Mouse (Mus musculus): ENCODE results near the gene Grin1. TPM values are rescaled to one million over a fixed set of nuclear protein-coding genes. Genes with fewer than 3 reads are reported as not detected.

Grin1 gene
- polyA plus RNA-seq, 1 experiment from 2014 or later: 65.8 TPM

DNA sequence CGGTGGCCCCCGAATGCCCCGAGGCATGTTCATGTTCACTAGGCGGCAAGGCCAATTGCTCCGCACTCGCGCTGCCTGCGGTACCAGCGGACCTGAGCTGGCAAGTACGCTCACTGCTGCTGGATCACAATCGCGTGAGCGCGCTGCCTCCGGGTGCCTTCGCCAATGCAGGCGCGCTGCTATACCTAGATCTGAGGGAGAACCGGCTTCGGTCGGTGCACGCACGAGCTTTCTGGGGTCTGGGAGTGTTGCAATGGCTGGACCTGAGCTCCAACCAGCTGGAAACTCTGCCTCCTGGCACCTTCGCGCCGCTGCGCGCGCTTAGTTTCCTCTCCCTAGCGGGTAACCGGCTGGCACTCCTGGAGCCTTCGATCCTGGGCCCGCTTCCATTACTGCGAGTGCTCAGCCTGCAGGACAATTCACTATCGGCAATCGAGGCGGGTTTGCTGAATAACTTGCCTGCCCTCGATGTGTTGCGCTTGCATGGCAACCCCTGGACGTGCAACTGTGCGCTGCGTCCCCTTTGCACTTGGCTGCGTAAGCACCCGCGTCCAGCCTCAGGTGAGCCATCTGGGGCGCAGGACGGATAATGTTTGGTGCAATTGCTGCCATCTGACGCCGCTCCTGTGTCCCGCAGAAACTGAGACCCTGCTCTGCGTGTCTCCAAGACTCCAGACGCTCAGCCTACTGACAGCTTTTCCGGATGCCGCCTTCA is 28.7 kb downstream of the Grin1 start:
- ATAC-seq: peak; percentile 67
- Histone ChIP-seq H3K9ac (ENCODE audit: low read depth, low read length) (peak overlapping the region; percentile 53), H3K9me3 (ENCODE audit: control insufficient read depth, low read length) (no peaks in the 10 kb centered on the region), H3K4me3 (ENCODE audit: low read length) (peak overlapping the region; percentile 32), H3K27me3 (replicated peaks; ENCODE audit: control insufficient read depth, insufficient read depth, low read length) (peaks cover 47% of the 10 kb centered on the region), H3K4me1 (ENCODE audit: control insufficient read depth, insufficient read depth, low read depth, low read length) (peaks cover 40% of the 10 kb centered on the region), H3K4me2 (ENCODE audit: low read length) (peak overlapping the region; percentile 55), H3K36me3 (ENCODE audit: control insufficient read depth, insufficient read depth, low read length) (peaks cover 20% of the 10 kb centered on the region), H3K27ac (ENCODE audit: low read depth, low read length) (peak overlapping the region; percentile 49; the same call in 1 of the 2 replicates)
- 2% methylated on average over 54 of the region's 54 CpGs for WGBS

DNA sequence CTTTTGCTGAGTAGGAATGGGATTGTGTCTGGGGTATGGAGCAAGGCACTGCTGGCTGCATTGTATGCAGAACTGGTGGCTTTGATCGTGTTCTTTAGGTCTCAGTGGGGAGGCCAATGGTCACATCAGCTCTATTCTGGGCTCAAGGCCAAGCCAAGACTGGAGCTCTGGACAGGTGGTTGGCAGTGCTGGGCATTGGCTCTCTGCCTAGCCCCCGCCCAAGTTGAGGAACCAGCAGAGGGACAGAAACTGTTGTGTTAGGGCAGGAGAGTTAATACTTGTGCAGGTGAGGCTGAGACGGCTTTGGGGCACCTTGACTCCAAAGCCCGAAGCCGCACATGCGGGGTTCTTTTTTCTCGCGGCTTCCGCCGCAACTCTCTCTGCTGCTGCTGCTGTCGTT is 29.3 kb downstream of the Grin1 start, which contains the start of gene Lrrc26:
TSS of gene Lrrc26 (plus strand) at position 265 of the 400 bp plus-strand sequence.
- Histone ChIP-seq H3K4me1 (ENCODE audit: control insufficient read depth, insufficient read depth, low read depth, low read length) (peaks cover 40% of the 10 kb centered on the region), H3K4me2 (ENCODE audit: low read length) (peak within 1 kb of the TSS; percentile 55), H3K27me3 (replicated peaks; ENCODE audit: control insufficient read depth, insufficient read depth, low read length) (peaks cover 43% of the 10 kb centered on the region), H3K4me3 (ENCODE audit: low read length) (peak within 1 kb of the TSS; percentile 32), H3K9ac (ENCODE audit: low read depth, low read length) (peak within 1 kb of the TSS; percentile 53), H3K36me3 (ENCODE audit: control insufficient read depth, insufficient read depth, low read length) (peaks cover 22% of the 10 kb centered on the region), H3K9me3 (ENCODE audit: control insufficient read depth, low read length) (no peaks in the 10 kb centered on the region), H3K27ac (ENCODE audit: low read depth, low read length) (peak within 1 kb of the TSS; percentile 49; the same call in 1 of the 2 replicates)
- 6% methylated on average over 11 of the region's 11 CpGs for whole genome bisulfite sequencing
- ATAC-seq: peak; percentile 10

GRCm38 (mm10) chr2:25288734-25289345 is 30.1 kb downstream of the Grin1 start:
- no peak overlapping the region for H3K4me3 ChIP-seq (ENCODE audit: low read length)
- no peak overlapping the region for H3K27ac ChIP-seq (ENCODE audit: low read depth, low read length)
- H3K9me3 ChIP-seq (ENCODE audit: control insufficient read depth, low read length): no peaks in the 10 kb centered on the region
- no peak overlapping the region for H3K4me2 ChIP-seq (ENCODE audit: low read length)
- 85% methylated on average over 7 of the region's 7 CpGs for WGBS
- H3K9ac ChIP-seq (ENCODE audit: low read depth, low read length): no peak overlapping the region
- peaks cover 41% of the 10 kb centered on the region for H3K27me3 ChIP-seq (replicated peaks; ENCODE audit: control insufficient read depth, insufficient read depth, low read length)
- H3K4me1 ChIP-seq (ENCODE audit: control insufficient read depth, insufficient read depth, low read depth, low read length): peaks cover 40% of the 10 kb centered on the region
- no peak for ATAC-seq
- H3K36me3 ChIP-seq (ENCODE audit: control insufficient read depth, insufficient read depth, low read length): peaks cover 20% of the 10 kb centered on the region

DNA sequence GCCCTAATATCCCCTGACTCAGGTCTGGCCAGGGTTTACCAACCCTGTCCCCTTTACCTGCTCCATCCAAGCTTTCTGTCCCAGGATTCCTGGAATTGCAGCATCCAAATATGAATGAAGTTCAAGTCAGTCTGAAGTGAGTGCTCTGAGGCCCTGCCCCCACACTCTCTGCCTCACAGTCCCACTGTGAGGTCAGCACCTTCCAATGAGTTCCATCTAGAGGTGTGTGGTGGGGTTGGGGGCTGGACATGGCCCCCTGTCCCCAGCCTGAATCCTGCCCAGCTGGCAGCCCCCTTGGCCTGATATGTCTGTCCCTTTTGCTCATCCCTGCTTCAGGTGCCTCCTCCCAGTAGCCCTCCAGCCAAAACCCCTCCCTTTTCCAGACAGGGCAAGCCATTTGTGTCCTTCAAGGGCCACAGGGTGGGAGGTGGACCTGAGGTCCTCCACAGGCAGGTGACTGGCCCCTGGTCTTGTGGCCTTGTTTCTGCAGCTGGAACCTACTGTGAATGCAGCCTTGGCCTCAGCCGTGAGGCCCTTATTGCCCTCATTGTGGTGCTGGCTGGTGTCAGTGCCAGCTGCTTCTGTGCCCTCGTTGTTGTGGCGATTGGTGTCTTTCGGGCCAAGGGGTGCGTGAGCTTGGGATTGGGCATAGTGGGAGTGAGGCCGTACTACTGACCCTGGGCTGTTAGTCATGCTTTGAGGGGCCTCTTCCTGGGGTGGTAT is 30.9 kb downstream of the Grin1 start, which contains the start of gene Tmem210:
TSS of gene Tmem210 (plus strand) at position 219 of the 723 bp plus-strand sequence.
- H3K4me1 ChIP-seq (ENCODE audit: control insufficient read depth, insufficient read depth, low read depth, low read length): peaks cover 40% of the 10 kb centered on the region
- H3K27ac ChIP-seq (ENCODE audit: low read depth, low read length): no peak within 1 kb of the TSS
- peaks cover 33% of the 10 kb centered on the region for H3K27me3 ChIP-seq (replicated peaks; ENCODE audit: control insufficient read depth, insufficient read depth, low read length)
- H3K4me3 ChIP-seq (ENCODE audit: low read length): no peak within 1 kb of the TSS
- H3K9ac ChIP-seq (ENCODE audit: low read depth, low read length): no peak within 1 kb of the TSS
- H3K4me2 ChIP-seq (ENCODE audit: low read length): no peak within 1 kb of the TSS
- WGBS: 84% methylated on average over 6 of the region's 6 CpGs
- peaks cover 20% of the 10 kb centered on the region for H3K36me3 ChIP-seq (ENCODE audit: control insufficient read depth, insufficient read depth, low read length)
- no peak for ATAC-seq
- H3K9me3 ChIP-seq (ENCODE audit: control insufficient read depth, low read length): no peaks in the 10 kb centered on the region

GRCm38 (mm10) chr2:25286837-25287636 is 31.9 kb downstream of the Grin1 start:
- Histone ChIP-seq H3K27me3 (replicated peaks; ENCODE audit: control insufficient read depth, insufficient read depth, low read length) (peaks cover 23% of the 10 kb centered on the region), H3K4me2 (ENCODE audit: low read length) (no peak overlapping the region), H3K4me1 (ENCODE audit: control insufficient read depth, insufficient read depth, low read depth, low read length) (peaks cover 32% of the 10 kb centered on the region), H3K27ac (ENCODE audit: low read depth, low read length) (no peak overlapping the region), H3K4me3 (ENCODE audit: low read length) (no peak overlapping the region), H3K36me3 (ENCODE audit: control insufficient read depth, insufficient read depth, low read length) (peaks cover 25% of the 10 kb centered on the region), H3K9ac (ENCODE audit: low read depth, low read length) (no peak overlapping the region), H3K9me3 (ENCODE audit: control insufficient read depth, low read length) (no peaks in the 10 kb centered on the region)
- 46% methylated on average over 7 of the region's 7 CpGs for WGBS
- no peak for ATAC-seq

DNA sequence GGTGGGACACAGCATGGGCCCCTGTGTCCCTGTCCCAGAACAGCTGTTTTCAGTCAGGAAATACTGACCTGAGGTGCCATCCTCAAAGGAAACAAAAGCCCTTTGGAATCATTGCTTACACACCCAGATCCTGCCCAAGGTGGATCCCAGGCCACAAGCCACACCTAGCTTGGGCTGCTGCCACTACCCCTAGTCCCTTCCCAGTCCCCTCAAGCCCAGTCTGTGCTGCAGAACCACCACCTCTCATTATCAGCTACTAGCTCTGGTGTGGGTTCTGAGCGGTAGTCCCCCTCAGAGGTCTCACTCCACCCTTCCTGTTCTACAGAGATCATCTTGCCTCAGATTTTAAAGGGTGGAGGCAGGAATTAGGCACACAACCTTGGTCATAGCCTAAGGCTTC is 32.7 kb downstream of the Grin1 start:
- Histone ChIP-seq H3K9me3 (ENCODE audit: control insufficient read depth, low read length) (no peaks in the 10 kb centered on the region), H3K9ac (ENCODE audit: low read depth, low read length) (no peak overlapping the region), H3K27ac (ENCODE audit: low read depth, low read length) (no peak overlapping the region), H3K4me1 (ENCODE audit: control insufficient read depth, insufficient read depth, low read depth, low read length) (peaks cover 27% of the 10 kb centered on the region), H3K36me3 (ENCODE audit: control insufficient read depth, insufficient read depth, low read length) (peaks cover 27% of the 10 kb centered on the region), H3K4me2 (ENCODE audit: low read length) (no peak overlapping the region), H3K4me3 (ENCODE audit: low read length) (no peak overlapping the region), H3K27me3 (replicated peaks; ENCODE audit: control insufficient read depth, insufficient read depth, low read length) (peaks cover 16% of the 10 kb centered on the region)
- WGBS: 95% methylated on average over 1 of the region's 1 CpGs
- no peak for ATAC-seq

DNA sequence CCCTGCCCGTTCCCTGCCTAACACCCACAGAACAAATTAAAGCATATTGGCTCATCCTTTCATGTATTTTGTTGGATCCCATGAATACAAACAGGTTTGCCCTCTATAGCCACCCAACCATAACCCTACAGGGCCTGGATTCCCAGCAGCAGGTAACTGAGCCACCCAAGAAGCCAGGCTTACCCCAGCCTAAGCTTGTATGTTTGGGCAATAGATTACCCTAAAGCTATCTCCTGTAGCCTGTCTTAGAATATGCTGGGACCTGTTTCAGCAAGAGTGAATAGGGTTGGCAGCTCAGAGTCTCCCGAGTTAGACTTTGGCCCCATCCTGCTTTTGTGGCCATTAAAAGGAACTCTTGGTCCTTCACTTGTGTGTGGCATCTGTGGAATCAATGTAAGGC is 33.4 kb downstream of the Grin1 start:
- Histone ChIP-seq H3K4me1 (ENCODE audit: control insufficient read depth, insufficient read depth, low read depth, low read length) (peaks cover 19% of the 10 kb centered on the region), H3K4me3 (ENCODE audit: low read length) (no peak overlapping the region), H3K4me2 (ENCODE audit: low read length) (no peak overlapping the region), H3K27ac (ENCODE audit: low read depth, low read length) (no peak overlapping the region), H3K9me3 (ENCODE audit: control insufficient read depth, low read length) (no peaks in the 10 kb centered on the region), H3K9ac (ENCODE audit: low read depth, low read length) (no peak overlapping the region), H3K36me3 (ENCODE audit: control insufficient read depth, insufficient read depth, low read length) (peaks cover 33% of the 10 kb centered on the region), H3K27me3 (replicated peaks; ENCODE audit: control insufficient read depth, insufficient read depth, low read length) (peaks cover 8% of the 10 kb centered on the region)
- no peak for ATAC-seq
- 90% methylated on average over 2 of the region's 2 CpGs for WGBS

DNA sequence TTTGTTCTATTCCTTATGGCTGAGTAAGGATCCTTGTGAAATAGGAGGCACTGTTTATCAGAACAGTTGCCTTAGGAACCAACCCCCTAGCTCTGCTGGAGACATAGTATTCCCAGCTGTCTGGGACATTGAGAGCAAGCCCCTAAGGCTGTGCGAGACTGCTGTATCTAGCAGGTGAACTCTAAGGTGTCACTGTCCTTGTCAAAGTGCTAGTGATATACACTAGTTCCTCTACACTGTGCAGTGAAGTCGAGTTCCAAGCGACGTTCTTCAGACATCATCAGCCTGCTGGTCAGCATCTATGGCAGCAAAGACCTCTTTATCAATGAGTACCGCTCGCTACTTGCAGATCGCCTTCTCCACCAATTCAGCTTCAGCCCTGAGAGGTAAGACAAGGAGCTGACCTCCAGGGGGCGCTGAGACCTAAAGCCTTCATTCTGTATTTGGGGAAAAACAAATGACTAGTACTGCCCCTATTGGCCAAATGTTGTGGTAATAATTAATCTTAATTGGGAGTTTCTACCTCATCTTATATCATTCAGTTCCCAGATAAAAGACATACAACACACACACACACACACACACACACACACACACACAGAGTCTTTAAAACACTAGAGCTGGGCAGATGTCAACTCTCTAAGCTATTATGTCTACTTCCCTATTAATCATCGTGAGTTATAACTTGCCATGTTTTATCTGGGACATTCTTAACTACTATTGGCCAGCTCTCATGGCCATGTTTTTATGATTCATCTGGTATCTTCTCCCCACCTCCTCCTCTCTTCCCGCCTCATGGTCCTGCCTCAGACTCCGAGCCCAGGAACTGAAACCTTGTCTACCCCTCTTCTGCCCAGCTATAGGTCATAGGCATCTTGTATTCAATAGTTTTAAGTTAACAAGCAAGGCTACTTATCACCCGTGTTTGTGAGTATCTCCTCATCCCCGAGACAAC is 39.8 kb downstream of the Grin1 start:
- Histone ChIP-seq H3K4me2 (ENCODE audit: low read length) (no peak overlapping the region), H3K4me1 (ENCODE audit: control insufficient read depth, insufficient read depth, low read depth, low read length) (peaks cover 1% of the 10 kb centered on the region; the same call in 1 of the 2 replicates), H3K9ac (ENCODE audit: low read depth, low read length) (no peak overlapping the region), H3K27me3 (replicated peaks; ENCODE audit: control insufficient read depth, insufficient read depth, low read length) (no peaks in the 10 kb centered on the region), H3K36me3 (ENCODE audit: control insufficient read depth, insufficient read depth, low read length) (peaks cover 62% of the 10 kb centered on the region), H3K4me3 (ENCODE audit: low read length) (no peak overlapping the region), H3K9me3 (ENCODE audit: control insufficient read depth, low read length) (no peaks in the 10 kb centered on the region), H3K27ac (ENCODE audit: low read depth, low read length) (no peak overlapping the region)
- 61% methylated on average over 13 of the region's 13 CpGs for WGBS
- ATAC-seq: 0 out of 2 replicates have a peak, but pooled peaks have one; percentile 25
